Mouse (Mus musculus) stomach, embryonic 14.5 days (tissue): ENCODE measurements at regions not wholly inside any gene's neighbourhood (a gene's known extent, or its start where the extent isn't known, plus 50 kb on each side); places are given as distances from the start of the nearest gene placed in this dataset.

Experiments used
- ATAC-seq: fragments of 200-750 bp; cut with Nextera tagmentation; 2 replicates; pipeline ENCODE4 v1.8.0; 2017; ENCODE audit warnings: low read depth, moderate TSS enrichment; ENCODE audit not compliant: insufficient number of reproducible peaks, insufficient read depth, low FRiP score
- H3K27ac ChIP-seq: fragments of 300-500 bp; sonication (generic); 2 replicates; pipeline ENCODE4 v1.5.1; 2014; ENCODE audit warnings: mild to moderate bottlenecking, low read length, moderate library complexity, mixed read lengths
- H3K27me3 ChIP-seq: fragments of 300-500 bp; sonication (generic); 2 replicates; pipeline ENCODE4 v1.6.1; 2014; ENCODE audit warnings: low read length, control low read depth, mixed read lengths; ENCODE audit not compliant: control insufficient read depth, insufficient read depth
- H3K36me3 ChIP-seq: fragments of 300-500 bp; sonication (generic); 2 replicates; pipeline ENCODE4 v1.6.1; 2014; ENCODE audit warnings: mild to moderate bottlenecking, control low read depth, low read length, moderate library complexity, mixed read lengths; ENCODE audit not compliant: control insufficient read depth, insufficient read depth
- H3K4me1 ChIP-seq: fragments of 300-500 bp; sonication (generic); 2 replicates; pipeline ENCODE4 v1.6.1; 2014; ENCODE audit warnings: low read length, control low read depth, mixed read lengths; ENCODE audit not compliant: control insufficient read depth, insufficient read depth
- H3K4me2 ChIP-seq: fragments of 300-500 bp; sonication (generic); replicated peaks from 2 replicates; pipeline ENCODE4 v1.6.1; 2014; ENCODE audit warnings: low read depth, low read length, control low read depth
- H3K4me3 ChIP-seq: fragments of 300-500 bp; sonication (generic); 2 replicates; pipeline ENCODE4 v1.5.1; 2014; ENCODE audit warnings: low read depth, low read length, control low read depth
- H3K9ac ChIP-seq: fragments of 300-500 bp; sonication (generic); replicated peaks from 2 replicates; pipeline ENCODE4 v1.6.1; 2014; ENCODE audit warnings: low read depth, mild to moderate bottlenecking, control low read depth, low read length, moderate library complexity, mixed read lengths
- H3K9me3 ChIP-seq: fragments of 300-500 bp; sonication (generic); 2 replicates; pipeline ENCODE4 v1.6.1; 2016; ENCODE audit warnings: low read depth, low read length, control low read depth; ENCODE audit not compliant: control insufficient read depth
- WGBS: fragments of 180-500 bp; shearing (Covaris S2); extraction: QIAGEN DNeasy Blood & Tissue Kit; methylation state at CpG from one replicate; pipeline ENCODE4 v1.1.7; 2014; 5-methylcytosine and 5-hydroxymethylcytosine counted together

DNA sequence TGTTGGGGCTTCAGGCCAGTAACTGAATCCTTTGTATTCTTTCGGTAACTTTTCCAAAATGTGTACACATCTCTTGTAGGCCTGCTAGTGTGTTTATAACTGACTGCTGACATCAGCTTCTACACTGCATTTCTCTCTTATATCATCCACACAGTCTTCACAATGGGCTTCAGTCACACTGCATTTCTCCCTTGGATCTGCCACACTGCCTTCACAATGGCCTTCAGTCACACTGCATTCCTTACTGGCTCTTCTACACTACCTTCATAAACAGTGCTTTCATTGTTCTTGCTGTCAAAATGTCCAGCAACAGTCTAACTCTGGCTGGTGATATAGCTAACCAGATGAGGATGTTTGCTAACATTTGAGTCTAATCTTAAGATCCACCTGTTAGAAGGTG, 308.5 kb downstream of the Lrriq3 start:
- Histone ChIP-seq H3K36me3 (no peaks in the 10 kb centered on the region), H3K4me1 (no peaks in the 10 kb centered on the region), H3K4me3 (no peak overlapping the region), H3K9me3 (no peaks in the 10 kb centered on the region), H3K27me3 (no peaks in the 10 kb centered on the region), H3K4me2 (no peak overlapping the region), H3K9ac (no peak overlapping the region), H3K27ac (no peak overlapping the region)
- ATAC-seq = no peak
- 74% methylated on average over 1 of the region's 1 CpGs for WGBS

DNA sequence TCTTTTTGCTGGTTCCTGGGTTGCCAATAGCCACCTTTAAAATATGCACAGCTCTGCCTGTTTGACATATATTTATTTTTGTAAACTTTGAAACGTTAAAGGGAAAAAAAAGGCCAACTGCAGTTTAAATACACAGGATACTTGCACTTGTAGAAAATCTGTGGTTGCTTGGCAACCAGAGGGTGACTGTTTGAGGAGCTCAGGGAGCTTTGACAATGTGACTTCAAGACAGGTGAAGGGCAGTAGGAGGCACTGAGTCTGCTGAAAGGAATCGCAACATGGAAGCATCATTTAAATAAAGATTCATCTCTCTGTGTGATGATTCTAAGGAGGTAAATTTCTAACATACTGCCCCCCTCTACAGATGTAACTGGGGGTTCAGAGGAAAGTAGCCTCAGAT, 315.7 kb downstream of the Lrriq3 start:
- Histone ChIP-seq H3K4me2 (no peak overlapping the region), H3K27ac (no peak overlapping the region), H3K4me1 (no peaks in the 10 kb centered on the region), H3K4me3 (no peak overlapping the region), H3K36me3 (no peaks in the 10 kb centered on the region), H3K9me3 (no peaks in the 10 kb centered on the region), H3K27me3 (no peaks in the 10 kb centered on the region), H3K9ac (no peak overlapping the region)
- no peak for ATAC-seq
- WGBS = 31% methylated on average over 2 of the region's 2 CpGs

DNA sequence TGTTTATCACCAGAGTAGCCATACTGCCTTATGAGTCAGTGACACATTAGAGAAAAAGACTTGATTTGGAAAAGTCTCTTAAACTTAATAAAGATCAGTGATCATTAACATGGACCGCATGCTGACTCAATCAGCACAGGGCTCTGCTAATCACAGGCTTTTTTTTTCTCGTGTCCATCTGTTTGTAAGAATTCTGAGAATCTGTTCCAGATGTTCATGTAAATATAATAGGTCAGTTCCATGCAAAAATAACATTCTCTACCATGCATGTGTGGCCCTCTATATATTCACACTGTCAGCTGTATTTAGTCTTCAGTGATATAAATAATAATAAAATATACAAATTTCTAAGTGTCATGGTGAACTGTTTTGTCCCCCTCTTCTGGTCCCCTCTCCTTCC, 316.1 kb downstream of the Lrriq3 start:
- 49% methylated on average over 2 of the region's 2 CpGs for WGBS
- Histone ChIP-seq H3K27me3 (no peaks in the 10 kb centered on the region), H3K4me1 (no peaks in the 10 kb centered on the region), H3K9ac (no peak overlapping the region), H3K27ac (no peak overlapping the region), H3K4me2 (no peak overlapping the region), H3K9me3 (no peaks in the 10 kb centered on the region), H3K36me3 (no peaks in the 10 kb centered on the region), H3K4me3 (no peak overlapping the region)
- no peak for ATAC-seq

DNA sequence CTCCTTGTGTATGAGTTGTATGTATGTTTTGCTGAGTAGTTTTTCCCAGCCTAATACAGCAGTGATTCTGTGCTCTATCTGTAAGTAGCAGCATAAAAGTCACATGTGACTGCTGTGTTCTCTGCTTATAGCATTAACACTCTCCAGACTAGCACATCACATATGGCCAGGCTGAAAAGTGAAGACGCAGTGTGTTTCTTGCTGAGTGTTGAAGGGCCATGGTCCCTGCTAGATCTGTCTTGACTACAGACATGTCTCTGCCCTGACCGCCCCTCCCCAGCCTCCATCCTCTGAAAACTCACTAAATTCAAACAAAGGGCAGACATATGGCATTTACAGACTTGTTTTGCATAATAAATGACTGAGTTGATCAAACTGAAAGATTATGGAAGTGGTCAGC, 316.6 kb downstream of the Lrriq3 start:
- H3K9ac ChIP-seq = no peak overlapping the region
- no peaks in the 10 kb centered on the region for H3K36me3 ChIP-seq
- no peaks in the 10 kb centered on the region for H3K9me3 ChIP-seq
- WGBS = 62% methylated on average over 2 of the region's 2 CpGs
- ATAC-seq = no peak
- no peak overlapping the region for H3K27ac ChIP-seq
- no peaks in the 10 kb centered on the region for H3K4me1 ChIP-seq
- no peak overlapping the region for H3K4me2 ChIP-seq
- H3K4me3 ChIP-seq = no peak overlapping the region
- no peaks in the 10 kb centered on the region for H3K27me3 ChIP-seq

DNA sequence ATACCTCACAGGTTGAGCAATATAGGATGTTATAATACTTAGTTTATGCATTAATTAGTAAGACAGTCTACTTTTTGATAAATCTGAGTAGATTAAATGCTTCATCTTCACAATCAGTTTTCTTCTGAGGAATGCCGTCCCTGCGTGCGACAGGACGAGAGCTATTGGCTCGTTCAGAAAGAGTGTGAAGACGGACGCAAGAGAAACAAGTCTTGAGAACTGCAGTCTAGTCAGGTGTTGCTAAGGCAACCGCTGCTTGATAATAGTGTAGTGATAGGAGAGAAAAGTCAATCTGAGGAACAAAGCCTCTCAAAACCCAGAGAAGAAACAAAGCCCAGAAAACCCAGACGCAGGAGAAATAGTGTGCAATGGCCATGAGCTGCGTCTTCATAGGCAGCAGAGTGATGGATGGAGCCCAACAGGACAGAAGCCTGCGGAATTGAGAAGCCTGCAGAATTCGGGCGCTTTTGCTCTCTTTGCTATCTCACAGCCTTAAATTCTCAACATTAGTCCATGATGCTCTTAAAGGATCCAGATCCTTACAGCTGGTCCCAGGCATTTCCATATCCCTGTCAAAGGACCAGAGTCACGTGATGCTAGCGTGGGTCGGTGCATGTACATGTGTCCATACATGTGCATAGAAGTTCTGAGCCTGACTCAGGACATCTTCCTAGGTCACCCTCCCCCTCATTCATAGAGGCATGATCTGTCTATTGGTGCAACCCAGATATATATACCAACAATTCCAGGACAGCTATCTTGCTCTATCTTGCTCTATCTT, 366.7 kb downstream of the Lrriq3 start:
- Histone ChIP-seq H3K9ac (no peak overlapping the region), H3K27ac (no peak overlapping the region), H3K27me3 (no peaks in the 10 kb centered on the region), H3K36me3 (no peaks in the 10 kb centered on the region), H3K9me3 (no peaks in the 10 kb centered on the region), H3K4me2 (no peak overlapping the region), H3K4me1 (no peaks in the 10 kb centered on the region), H3K4me3 (no peak overlapping the region)
- no peak for ATAC-seq
- 67% methylated on average over 16 of the region's 16 CpGs for WGBS

DNA sequence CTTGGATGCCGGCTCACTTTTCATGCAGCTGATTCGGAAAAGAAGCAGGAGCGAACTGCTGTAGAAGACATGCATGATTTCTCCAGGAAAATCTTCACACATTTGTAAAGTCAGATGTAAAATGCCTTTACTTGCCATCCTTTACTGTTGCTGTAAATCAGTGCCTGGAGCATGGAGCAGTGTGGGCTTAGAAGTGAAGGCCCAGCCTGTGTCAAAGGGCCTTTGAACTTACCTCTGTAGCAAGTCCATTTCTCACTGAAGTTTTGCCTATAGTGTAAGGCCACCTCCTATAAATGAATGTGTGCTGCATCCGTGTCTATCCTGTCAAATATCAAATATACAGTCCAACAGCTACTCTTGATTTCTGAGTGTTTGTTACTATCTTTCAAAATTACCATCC, 368.9 kb downstream of the Lrriq3 start:
- H3K4me1 ChIP-seq = no peaks in the 10 kb centered on the region
- H3K4me2 ChIP-seq = no peak overlapping the region
- no peak for ATAC-seq
- no peaks in the 10 kb centered on the region for H3K9me3 ChIP-seq
- H3K9ac ChIP-seq = no peak overlapping the region
- no peak overlapping the region for H3K27ac ChIP-seq
- WGBS = 56% methylated on average over 4 of the region's 4 CpGs
- H3K27me3 ChIP-seq = no peaks in the 10 kb centered on the region
- H3K4me3 ChIP-seq = no peak overlapping the region
- H3K36me3 ChIP-seq = no peaks in the 10 kb centered on the region

DNA sequence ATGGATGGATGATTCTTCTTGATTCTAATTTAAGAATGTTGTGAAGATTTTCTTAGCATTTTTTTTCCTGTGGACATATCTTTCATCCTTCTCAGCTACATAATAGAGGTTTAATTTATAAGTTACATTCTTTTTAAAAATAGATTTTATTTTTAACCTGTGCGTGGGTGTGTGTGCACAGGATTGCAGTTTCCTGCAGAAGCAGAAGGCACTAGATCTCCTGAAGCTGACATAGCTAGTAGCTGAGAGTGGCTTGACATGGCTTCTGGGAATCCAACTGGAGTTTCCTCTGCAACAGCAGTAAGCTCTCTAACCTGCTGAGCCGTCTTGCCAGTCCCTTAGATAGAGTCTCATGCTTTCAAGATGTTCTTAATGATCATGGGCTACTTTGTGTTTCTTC, 377.5 kb downstream of the Lrriq3 start:
- H3K27ac ChIP-seq = no peak overlapping the region
- no peak for ATAC-seq
- H3K4me1 ChIP-seq = no peaks in the 10 kb centered on the region
- H3K27me3 ChIP-seq = no peaks in the 10 kb centered on the region
- no peaks in the 10 kb centered on the region for H3K9me3 ChIP-seq
- no peak overlapping the region for H3K4me2 ChIP-seq
- no peaks in the 10 kb centered on the region for H3K36me3 ChIP-seq
- WGBS = 83% methylated on average over 2 of the region's 2 CpGs
- no peak overlapping the region for H3K4me3 ChIP-seq
- no peak overlapping the region for H3K9ac ChIP-seq

DNA sequence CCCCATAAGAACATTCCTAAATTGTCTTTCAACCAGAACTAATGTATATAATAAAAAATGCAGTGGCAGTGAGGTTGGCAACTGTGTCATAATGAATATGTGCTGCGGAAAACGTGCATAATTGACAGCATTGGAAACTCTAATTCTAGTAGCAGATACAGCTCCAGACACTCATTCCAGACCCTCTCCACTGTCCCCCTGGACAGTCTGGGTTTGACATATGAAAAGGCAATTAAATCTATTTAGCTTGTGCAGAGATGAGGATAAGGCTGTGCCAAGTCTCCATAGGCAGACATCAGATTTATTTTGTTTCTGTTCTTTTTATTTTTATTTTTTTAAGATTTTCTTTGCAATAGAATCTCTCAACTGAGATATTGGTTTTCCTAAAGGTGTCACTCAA, 392.3 kb downstream of the Lrriq3 start:
- WGBS = 80% methylated on average over 2 of the region's 2 CpGs

More for the DNA sequence above, 392.3 kb downstream of the Lrriq3 start:
- H3K36me3 ChIP-seq = no peaks in the 10 kb centered on the region
- H3K9me3 ChIP-seq = no peaks in the 10 kb centered on the region
- H3K27me3 ChIP-seq = no peaks in the 10 kb centered on the region
- H3K4me2 ChIP-seq = no peak overlapping the region
- no peak overlapping the region for H3K4me3 ChIP-seq
- no peak overlapping the region for H3K9ac ChIP-seq
- no peaks in the 10 kb centered on the region for H3K4me1 ChIP-seq
- H3K27ac ChIP-seq = no peak overlapping the region
- ATAC-seq = no peak
